18 mouse cellular contexts compared by ENCODE assay signal in genomic region chr4:41547086-41547485, GRCm38 (mm10). TPM values are rescaled to one million over a fixed set of nuclear protein-coding genes. Genes with fewer than 3 reads are reported as not detected.
"Had no signal": no experiment of that assay in that cellular context is flagged by ENCODE, and none has a peak within 500 bp of the region (broad histone marks: within the 10 kb centered on the region; RNA-seq: fewer than 3 reads in every experiment).

No protein-coding gene starts in this region.

- H3K4me3 ChIP-seq: limb, embryonic 13.5 days; liver, embryonic 15.5 days; midbrain, embryonic 10.5 days; myocyte; neural tube, embryonic 15.5 days had no signal

- H3K4me1 ChIP-seq: limb, embryonic 13.5 days; liver, embryonic 15.5 days had no signal

- DNase-seq: kidney, postnatal 36 days; layer of hippocampus, adult 9-11 months; layer of hippocampus, postnatal 36 days; lung, embryonic 14.5 days; lung, postnatal 10 days; lung, postnatal 4 days; midbrain, embryonic 14.5 days; right cerebral cortex, adult 18-20 months; right cerebral cortex, postnatal 25 days; thymus, postnatal 4 days had no signal

- H3K27me3 ChIP-seq: liver, embryonic 15.5 days; neural tube, embryonic 15.5 days had no signal

- H3K9me3 ChIP-seq: limb, embryonic 13.5 days; liver, embryonic 15.5 days; midbrain, embryonic 10.5 days; neural tube, embryonic 15.5 days had no signal

- H3K9ac ChIP-seq: limb, embryonic 13.5 days; liver, embryonic 15.5 days; lung, embryonic 14.5 days; neural tube, embryonic 15.5 days had no signal

- H3K36me3 ChIP-seq: limb, embryonic 13.5 days; liver, embryonic 15.5 days; midbrain, embryonic 10.5 days; neural tube, embryonic 15.5 days had no signal

- H3K4me2 ChIP-seq: limb, embryonic 13.5 days; liver, embryonic 11.5 days; liver, embryonic 15.5 days; lung, embryonic 14.5 days; neural tube, embryonic 15.5 days had no signal

- H3K27ac ChIP-seq: kidney, postnatal 0 days; limb, embryonic 13.5 days; liver, embryonic 15.5 days; midbrain, embryonic 10.5 days; neural tube, embryonic 15.5 days; stomach, postnatal 0 days had no signal

RNA-seq across cellular contexts. Expression of gene 1110017D15Rik, which starts 30.0 kb away (rescaled TPM):
- polyA plus RNA-seq: liver, embryonic 15.5 days had no signal
